Mouse (Mus musculus) mouse embryonic stem cell (cell line): ENCODE results near the gene Myl9.

Experiments
- in situ Hi-C, 2 experiments: fragments of 300-500 bp; cut with MboI; formaldehyde crosslinking; loops; 1 replicate in 1 of 2; 3 replicates in 1 of 2; pipeline ENCODE4 v1.14.3; 2019 to 2020; ENCODE audit warnings: low sequenced_read_pairs in 2 of 2, low pct_unique_long_range_greater_than_20kb in 1 of 2, mixed read lengths in 1 of 2; ENCODE audit not compliant: unreplicated experiment in 1 of 2

Gene Myl9

DNA sequence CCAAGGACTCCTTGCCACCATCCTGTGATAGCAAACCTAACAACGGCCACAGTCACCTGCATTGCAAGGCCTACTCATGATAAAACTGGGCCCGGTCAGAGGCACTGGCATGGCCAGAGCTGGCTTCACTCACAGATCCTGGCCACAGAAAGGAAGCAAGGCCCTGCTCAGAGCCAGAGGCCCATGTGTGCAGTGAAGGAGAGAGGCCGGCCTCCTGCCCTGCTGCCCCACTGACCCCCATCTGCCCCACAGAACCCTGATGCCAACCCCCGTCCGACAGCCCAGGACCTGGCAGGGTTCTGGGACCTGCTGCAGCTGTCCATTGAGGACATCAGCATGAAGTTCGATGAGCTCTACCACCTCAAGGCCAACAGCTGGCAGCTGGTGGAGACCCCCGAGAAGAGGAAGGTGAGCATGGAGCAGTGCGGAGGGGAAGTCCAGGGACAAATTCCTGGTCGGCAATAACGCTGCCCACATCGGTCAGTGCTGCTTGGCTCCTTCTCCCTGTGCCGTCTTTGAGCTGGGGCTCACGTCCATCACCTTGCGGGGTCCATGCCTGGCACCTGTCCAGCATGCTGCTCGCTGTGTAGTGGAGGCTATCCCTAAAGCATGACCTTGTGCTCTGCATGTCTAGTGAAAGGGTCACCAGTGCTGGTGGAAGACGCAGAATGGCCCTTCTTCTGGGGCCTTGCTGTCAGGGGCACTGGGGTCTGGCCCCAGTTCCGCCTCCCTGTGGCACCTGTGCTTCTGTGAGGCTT lies 13.5 kb upstream of the Myl9 start:
- in situ Hi-C loops = no loop called here

- in situ Hi-C loops = no loop called here
Observed at GRCm38 (mm10) chr2:156762499-156762898, 12.7 kb upstream of the Myl9 start.

GRCm38 (mm10) chr2:156763101-156763500 lies 12.1 kb upstream of the Myl9 start:
- in situ Hi-C loops = no loop called here

GRCm38 (mm10) chr2:156764022-156764421 lies 11.2 kb upstream of the Myl9 start:
- in situ Hi-C loops = no loop called here

DNA sequence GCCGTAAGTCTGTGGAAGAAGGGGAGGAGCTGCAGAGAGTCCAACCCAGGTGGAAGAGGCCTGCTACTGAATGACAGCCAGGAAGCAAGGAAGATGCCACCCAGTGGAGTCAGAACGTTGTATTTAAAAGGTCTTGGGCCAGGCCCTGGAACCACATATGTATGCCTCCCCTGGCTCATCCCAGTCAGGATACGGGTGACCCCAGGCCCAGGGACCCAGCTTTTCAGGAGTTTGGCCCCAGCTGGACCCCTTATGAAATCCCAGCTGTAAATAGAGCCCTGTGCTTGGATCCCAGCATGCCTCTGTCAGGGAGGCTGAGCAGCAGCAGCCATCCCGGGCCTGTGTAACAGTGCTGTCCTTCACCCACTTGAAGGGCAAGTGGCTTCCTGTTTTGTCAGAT lies 10.5 kb upstream of the Myl9 start:
- in situ Hi-C loops = no loop called here

DNA sequence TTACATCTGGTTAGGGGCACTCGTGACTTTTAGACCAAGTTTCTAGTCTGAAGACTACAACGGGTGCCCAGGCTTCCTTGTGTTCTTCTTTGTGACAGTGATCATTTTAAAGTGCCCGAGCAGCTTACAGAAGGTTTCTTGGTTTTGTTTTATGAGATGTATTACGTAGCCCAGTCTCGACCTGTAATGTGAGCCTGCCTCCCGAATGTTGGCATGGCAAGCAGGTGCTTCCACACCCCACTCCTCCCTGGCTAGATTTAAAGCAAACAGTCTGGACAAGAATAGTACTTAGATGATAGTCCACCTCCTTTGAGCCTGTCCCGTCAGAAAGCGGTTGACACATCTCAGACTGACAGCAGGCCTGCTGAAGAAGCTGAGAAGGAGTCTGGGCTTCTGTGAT lies 9.6 kb upstream of the Myl9 start:
- in situ Hi-C loops = no loop called here

GRCm38 (mm10) chr2:156766227-156767019 lies 8.8 kb upstream of the Myl9 start:
- in situ Hi-C loops = no loop called here

GRCm38 (mm10) chr2:156767108-156767507 lies 8.1 kb upstream of the Myl9 start:
- in situ Hi-C loops = no loop called here

- in situ Hi-C loops = no loop called here
Observed at GRCm38 (mm10) chr2:156769274-156769673, 5.9 kb upstream of the Myl9 start.

DNA sequence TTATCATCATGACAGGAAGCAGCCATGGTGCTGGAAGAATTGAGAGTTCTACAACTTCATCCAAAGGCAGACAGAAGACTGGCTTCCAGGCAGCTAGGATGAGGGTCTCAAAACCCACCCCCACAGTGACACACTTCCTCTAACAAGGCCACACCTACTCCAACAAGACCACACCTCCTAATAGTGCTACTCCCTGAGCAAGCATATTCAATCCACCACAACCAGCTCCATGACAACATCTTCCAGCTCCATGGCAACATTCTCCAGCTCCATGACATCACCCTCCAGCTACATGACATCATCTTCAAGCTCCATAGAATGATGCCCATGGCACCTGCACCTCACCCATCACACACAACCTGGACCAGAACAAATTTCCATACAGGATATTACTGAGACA lies 1.8 kb upstream of the Myl9 start:
- in situ Hi-C loops = no loop called here

GRCm38 (mm10) chr2:156774035-156774737 lies 1.0 kb upstream of the Myl9 start:
- in situ Hi-C loops = no loop called here

DNA sequence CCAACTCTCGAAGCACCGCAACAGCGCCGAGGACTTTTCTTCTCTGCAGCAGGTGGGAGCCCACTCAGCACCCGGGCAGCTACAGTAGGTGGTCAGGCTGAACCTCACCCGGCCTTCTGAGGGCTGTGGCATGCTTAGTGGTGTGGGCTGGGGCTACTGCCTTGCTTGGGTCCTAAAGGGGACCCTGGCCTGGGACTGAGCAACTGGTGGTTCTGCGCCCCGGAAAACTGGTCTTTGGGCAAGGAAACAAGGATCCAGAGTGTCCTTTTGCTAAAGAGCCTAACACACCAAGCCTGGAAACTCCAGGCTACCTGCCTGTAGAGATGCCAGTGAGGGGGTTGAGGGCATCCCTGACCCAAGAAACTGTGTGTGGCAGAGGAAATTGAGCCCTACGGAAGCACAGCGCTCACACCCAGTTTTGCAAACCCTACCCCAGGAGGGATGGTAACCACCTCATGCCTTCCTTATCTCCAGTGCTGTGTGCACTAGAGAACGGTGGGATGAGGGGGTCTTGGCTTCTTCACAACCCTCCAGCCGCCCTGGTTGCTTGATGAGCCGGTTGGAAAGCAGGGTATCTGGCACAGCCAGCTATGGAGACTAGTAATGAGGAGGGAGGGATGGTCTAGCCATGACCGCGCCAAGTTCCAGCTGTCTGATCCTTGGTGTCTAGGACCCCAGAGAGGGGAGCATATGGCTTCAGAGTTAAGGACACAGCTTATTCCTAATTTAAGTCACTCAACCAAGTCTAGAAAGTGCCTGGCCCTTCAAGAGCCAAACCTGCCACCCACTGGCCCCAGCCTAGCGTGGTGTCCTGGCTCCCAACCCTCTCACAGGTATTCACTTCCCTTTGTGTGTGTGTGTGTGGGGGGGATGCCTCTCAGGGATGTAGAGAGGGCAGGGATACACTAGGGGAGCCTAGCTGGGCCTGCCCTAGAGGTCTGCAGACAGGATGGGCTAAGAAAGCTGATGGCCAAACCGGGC lies 525 bp downstream of the Myl9 start:
- in situ Hi-C loops = no loop called here

GRCm38 (mm10) chr2:156776907-156777306 lies 1.7 kb downstream of the Myl9 start:
- in situ Hi-C loops = no loop called here

DNA sequence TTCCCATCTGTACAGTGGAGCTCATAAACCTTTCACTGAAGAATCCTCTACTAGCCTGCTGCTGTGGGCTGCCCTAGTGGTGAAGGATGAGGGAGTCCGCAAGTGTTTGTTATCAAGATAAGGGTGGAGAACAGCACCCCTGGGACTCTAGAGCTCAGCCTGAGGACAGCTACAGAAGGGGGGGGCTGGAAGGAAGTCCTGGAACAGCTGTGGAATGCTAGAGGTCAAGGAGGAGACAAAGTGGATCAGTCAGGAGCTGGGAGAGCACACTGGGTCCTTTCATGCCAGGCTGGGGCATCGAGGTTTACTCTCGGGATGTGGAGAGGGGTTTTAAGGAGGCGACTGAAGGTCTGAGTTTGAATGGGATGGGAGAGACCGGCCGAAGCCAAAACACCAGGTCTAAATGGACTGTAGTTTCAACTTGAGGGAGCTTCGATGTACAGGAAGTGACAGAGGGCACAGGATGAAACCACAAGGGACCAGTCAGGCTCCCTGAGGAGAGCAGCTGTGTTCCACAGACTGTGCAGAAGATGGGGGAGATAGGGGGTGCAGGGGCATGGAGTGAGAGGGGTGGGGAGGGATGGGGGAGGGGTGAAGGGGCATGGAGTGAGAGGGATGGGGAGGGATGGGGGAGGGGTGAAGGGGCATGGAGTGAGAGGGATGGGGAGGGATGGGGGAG lies 2.2 kb downstream of the Myl9 start:
- in situ Hi-C loops = no loop called here

DNA sequence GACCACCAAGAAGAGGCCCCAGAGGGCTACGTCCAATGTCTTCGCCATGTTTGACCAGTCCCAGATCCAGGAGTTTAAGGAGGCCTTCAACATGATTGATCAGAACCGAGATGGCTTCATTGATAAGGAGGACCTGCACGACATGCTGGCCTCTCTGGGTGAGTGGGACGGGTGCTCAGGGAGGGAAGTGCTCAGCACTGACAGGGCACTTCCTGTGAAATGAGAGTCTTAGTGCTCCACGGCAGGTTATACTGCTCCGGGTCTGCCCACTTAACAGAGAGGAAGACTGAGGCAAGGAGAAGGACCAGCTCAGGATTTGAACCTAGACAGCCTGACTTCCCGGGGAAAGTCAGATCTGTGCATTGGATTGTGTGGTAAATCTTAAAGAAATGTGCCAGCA lies 3.4 kb downstream of the Myl9 start:
- in situ Hi-C loops = no loop called here

- in situ Hi-C loops = no loop called here
Observed at GRCm38 (mm10) chr2:156779036-156779435, 3.8 kb downstream of the Myl9 start.

GRCm38 (mm10) chr2:156779488-156779887 lies 4.3 kb downstream of the Myl9 start:
- in situ Hi-C loops = no loop called here

DNA sequence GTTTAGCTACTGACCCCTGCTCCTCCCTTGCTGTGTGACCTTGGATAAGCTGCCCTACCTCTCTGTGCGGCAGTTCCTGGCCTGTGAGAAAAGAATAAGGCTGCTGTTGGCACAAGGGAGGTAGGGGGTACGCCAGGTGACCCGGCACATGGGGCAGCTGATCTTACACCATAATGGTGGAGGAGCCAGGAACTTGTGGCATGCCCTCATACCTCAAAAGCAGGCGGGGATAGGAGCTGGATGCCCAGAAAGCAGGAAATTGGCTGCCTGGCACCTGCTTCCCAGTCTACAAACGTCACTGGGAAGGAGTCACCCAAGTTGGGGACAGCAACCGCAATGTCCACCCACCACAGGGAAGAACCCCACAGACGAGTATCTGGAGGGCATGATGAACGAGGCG lies 4.9 kb downstream of the Myl9 start:
- in situ Hi-C loops = no loop called here
